Mouse (Mus musculus): ENCODE data around the gene Polr1a.

- TF ChIP-seq EP300 (IDR thresholded peaks at IDR 0.05; ENCODE audit: insufficient read depth, low read depth, low read length) (no peak), CTCF (IDR thresholded peaks at IDR 0.05; ENCODE audit: low read depth, low read length) (no peak)
Measured at GRCm38 (mm10) chr6:71951192-71951591, 42.3 kb downstream of the Polr1a start.

Measured in ES-Bruce4 (cell line).